Mouse (Mus musculus): ENCODE results near the gene Kcna4. TPM values are rescaled to one million over a fixed set of nuclear protein-coding genes. Genes with fewer than 3 reads are reported as not detected.

Gene Kcna4
- total RNA-seq (2021): not detected
- long read RNA-seq, experiment 1: 0 reads
- long read RNA-seq, experiment 2: 0 reads

GRCm38 (mm10) chr2:107289990-107290696, at the start of gene Kcna4:
TSS of gene Kcna4 (plus strand) at chr2:107290639.
- DNase-seq: peak; percentile 11

- DNase-seq: no peak
These were observed 32.3 kb upstream of the Kcna4 start for GRCm38 (mm10) chr2:107258091-107258490.

- no peak for DNase-seq
These were observed 24.2 kb upstream of the Kcna4 start for GRCm38 (mm10) chr2:107266251-107266650.

- no peak for DNase-seq
These were observed 20.4 kb upstream of the Kcna4 start for GRCm38 (mm10) chr2:107270050-107270449.

- no peak for DNase-seq
These were observed 219 bp downstream of the Kcna4 start for GRCm38 (mm10) chr2:107290697-107291019.

GRCm38 (mm10) chr2:107291142-107291541, 703 bp downstream of the Kcna4 start:
- no peak for DNase-seq

GRCm38 (mm10) chr2:107294521-107294920, 4.1 kb downstream of the Kcna4 start:
- DNase-seq: no peak

GRCm38 (mm10) chr2:107301886-107302285, 11.4 kb downstream of the Kcna4 start:
- no peak for DNase-seq

GRCm38 (mm10) chr2:107304707-107305106, 14.3 kb downstream of the Kcna4 start:
- no peak for DNase-seq

GRCm38 (mm10) chr2:107306077-107306476, 15.6 kb downstream of the Kcna4 start:
- DNase-seq: no peak

- DNase-seq: no peak
These were observed 28.2 kb downstream of the Kcna4 start for GRCm38 (mm10) chr2:107318636-107319035.

GRCm38 (mm10) chr2:107321596-107322226, 31.3 kb downstream of the Kcna4 start:
- DNase-seq: no peak

- no peak for DNase-seq
These were observed 33.7 kb downstream of the Kcna4 start for GRCm38 (mm10) chr2:107324090-107324489.

- DNase-seq: no peak
These were observed 36.8 kb downstream of the Kcna4 start for GRCm38 (mm10) chr2:107327276-107327675.

- no peak for DNase-seq
These were observed 50.9 kb downstream of the Kcna4 start for GRCm38 (mm10) chr2:107341291-107341690.

- DNase-seq: no peak
These were observed 54.4 kb downstream of the Kcna4 start for GRCm38 (mm10) chr2:107344807-107345206.

GRCm38 (mm10) chr2:107345299-107345698, 54.9 kb downstream of the Kcna4 start:
- no peak for DNase-seq

Other genes with a start within 250 kb of the Kcna4 start
- not detected for gene Fshb, start 231.0 kb upstream of the Kcna4 start, total RNA-seq (2021)

All from gastrocnemius, postnatal 25 days (tissue).